Mouse (Mus musculus) kidney, embryonic 14.5 days (tissue): ENCODE data around the gene Smc1b. TPM values are rescaled to one million over a fixed set of nuclear protein-coding genes. Genes with fewer than 3 reads are reported as not detected.

Source experiments
- ATAC-seq: fragments of 200-750 bp; cut with Nextera tagmentation; 2 replicates; pipeline ENCODE4 v1.8.0; 2017; ENCODE audit warnings: moderate number of reproducible peaks, mild to moderate bottlenecking, moderate TSS enrichment, moderate library complexity; ENCODE audit not compliant: low FRiP score, low TSS enrichment
- H3K27ac ChIP-seq: fragments of 300-500 bp; sonication (generic); 2 replicates; pipeline ENCODE4 v1.5.1; 2014; ENCODE audit warnings: low read depth, mild to moderate bottlenecking, low read length, moderate library complexity, mixed read lengths
- H3K27me3 ChIP-seq: fragments of 300-500 bp; sonication (generic); 2 replicates; pipeline ENCODE4 v1.6.1; 2014; ENCODE audit warnings: mild to moderate bottlenecking, low read length; ENCODE audit not compliant: control insufficient read depth, insufficient read depth
- H3K36me3 ChIP-seq: fragments of 300-500 bp; sonication (generic); 2 replicates; pipeline ENCODE4 v1.6.1; 2014; ENCODE audit warnings: low read length, mixed read lengths; ENCODE audit not compliant: control insufficient read depth, insufficient read depth
- H3K4me1 ChIP-seq: fragments of 300-500 bp; sonication (generic); 2 replicates; pipeline ENCODE4 v1.6.1; 2014; ENCODE audit warnings: low read length, mixed read lengths; ENCODE audit not compliant: control insufficient read depth, insufficient read depth
- H3K4me2 ChIP-seq: fragments of 300-500 bp; sonication (generic); replicated peaks from 2 replicates; pipeline ENCODE4 v1.6.1; 2014; ENCODE audit warnings: low read depth, mild to moderate bottlenecking, low read length
- H3K4me3 ChIP-seq: fragments of 300-500 bp; sonication (generic); 2 replicates; pipeline ENCODE4 v1.5.1; 2014; ENCODE audit warnings: mild to moderate bottlenecking, low read length
- H3K9ac ChIP-seq: fragments of 300-500 bp; sonication (generic); 2 replicates; pipeline ENCODE4 v1.6.1; 2014; ENCODE audit warnings: low read depth, mild to moderate bottlenecking, low read length, moderate library complexity
- H3K9me3 ChIP-seq: fragments of 300-500 bp; sonication (generic); 2 replicates; pipeline ENCODE4 v1.6.1; 2016; ENCODE audit warnings: low read length; ENCODE audit not compliant: control insufficient read depth
- WGBS: fragments of 180-500 bp; shearing (Covaris S2); extraction: QIAGEN DNeasy Blood & Tissue Kit; methylation state at CpG from one replicate; pipeline ENCODE4 v1.1.7; 2014; 5-methylcytosine and 5-hydroxymethylcytosine counted together
- polyA plus RNA-seq: library from polyadenylated mRNA; unstranded; fragments of >200 nt; fragmentation: Nextera tagmentation; extraction: Ambion mirVana; gene quantifications from 2 replicates; pipeline ENCODE4 v1.2.1, GENCODE M21; 2014

Smc1b gene
- polyA plus RNA-seq, 1 experiment from 2014 or later = 0.22 TPM

DNA sequence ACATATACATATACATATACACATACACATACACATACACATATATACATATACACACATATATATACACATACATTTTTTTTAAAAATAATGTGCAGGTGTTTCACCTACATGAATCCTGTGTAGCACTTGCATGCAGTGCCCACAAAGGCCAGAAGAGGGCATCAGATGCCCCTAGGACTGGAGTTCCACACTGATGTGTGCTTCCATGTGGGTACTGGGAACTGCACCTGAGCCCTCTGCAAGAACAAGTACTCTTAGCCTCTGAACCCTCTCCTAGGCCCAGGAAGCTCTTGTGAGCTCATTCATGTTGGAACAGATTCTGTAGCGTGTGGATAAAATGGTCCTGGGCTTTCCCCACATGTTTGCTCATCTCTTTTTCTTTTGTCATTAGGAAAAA lies 12.0 kb upstream of the Smc1b start:
- no peaks in the 10 kb centered on the region for H3K9me3 ChIP-seq
- no peak overlapping the region for H3K9ac ChIP-seq
- no peak overlapping the region for H3K4me3 ChIP-seq
- no peaks in the 10 kb centered on the region for H3K4me1 ChIP-seq
- no peak for ATAC-seq
- no peak overlapping the region for H3K4me2 ChIP-seq
- H3K27me3 ChIP-seq = no peaks in the 10 kb centered on the region
- WGBS = 100% methylated on average over 1 of the region's 1 CpGs
- no peaks in the 10 kb centered on the region for H3K36me3 ChIP-seq
- no peak overlapping the region for H3K27ac ChIP-seq

DNA sequence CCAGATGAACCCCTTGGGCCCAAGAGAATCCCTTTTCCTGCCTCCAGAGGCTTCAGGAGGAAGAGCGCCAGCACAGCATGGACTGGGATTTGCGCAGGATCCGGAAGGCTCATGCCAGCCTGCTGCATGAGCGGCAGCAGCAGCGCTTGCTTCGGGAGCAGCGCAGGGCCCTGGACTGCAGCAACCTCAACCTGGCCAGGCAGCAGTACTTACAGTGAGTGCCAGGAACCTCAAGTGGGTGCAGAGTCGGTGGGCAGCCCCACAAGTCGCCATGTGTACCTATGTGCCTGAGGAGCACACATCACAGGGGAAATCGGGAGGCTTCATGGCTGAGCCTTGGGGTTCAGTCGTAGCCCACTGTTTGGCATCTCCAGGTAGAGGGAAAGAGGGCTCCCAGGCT lies 11.4 kb upstream of the Smc1b start:
- Histone ChIP-seq H3K27me3 (no peaks in the 10 kb centered on the region), H3K4me1 (no peaks in the 10 kb centered on the region), H3K27ac (no peak overlapping the region), H3K36me3 (no peaks in the 10 kb centered on the region), H3K9me3 (no peaks in the 10 kb centered on the region), H3K4me3 (no peak overlapping the region), H3K9ac (no peak overlapping the region), H3K4me2 (no peak overlapping the region)
- ATAC-seq = no peak
- WGBS = 91% methylated on average over 11 of the region's 11 CpGs

- Histone ChIP-seq H3K9ac (no peak overlapping the region), H3K4me3 (no peak overlapping the region), H3K4me2 (no peak overlapping the region), H3K9me3 (no peaks in the 10 kb centered on the region), H3K36me3 (no peaks in the 10 kb centered on the region), H3K4me1 (no peaks in the 10 kb centered on the region), H3K27me3 (no peaks in the 10 kb centered on the region), H3K27ac (no peak overlapping the region)
- WGBS = 67% methylated on average over 2 of the region's 2 CpGs
- no peak for ATAC-seq
These were observed 10.7 kb upstream of the Smc1b start for GRCm38 (mm10) chr15:85142441-85142840.

GRCm38 (mm10) chr15:85141290-85141689 lies 9.5 kb upstream of the Smc1b start:
- ATAC-seq = no peak
- no peaks in the 10 kb centered on the region for H3K27me3 ChIP-seq
- no peak overlapping the region for H3K9ac ChIP-seq
- H3K36me3 ChIP-seq = no peaks in the 10 kb centered on the region
- WGBS = 77% methylated on average over 10 of the region's 10 CpGs
- no peak overlapping the region for H3K27ac ChIP-seq
- no peak overlapping the region for H3K4me3 ChIP-seq
- H3K4me2 ChIP-seq = no peak overlapping the region
- no peaks in the 10 kb centered on the region for H3K9me3 ChIP-seq
- no peaks in the 10 kb centered on the region for H3K4me1 ChIP-seq

- Histone ChIP-seq H3K9me3 (0 out of 2 replicates have a peak, but pooled peaks cover 3% of the 10 kb centered on the region), H3K27me3 (no peaks in the 10 kb centered on the region), H3K4me2 (no peak overlapping the region), H3K27ac (no peak overlapping the region), H3K4me1 (peaks cover 8% of the 10 kb centered on the region; the same call in 1 of the 2 replicates), H3K4me3 (no peak overlapping the region), H3K9ac (no peak overlapping the region), H3K36me3 (no peaks in the 10 kb centered on the region)
- WGBS = 41% methylated on average over 9 of the region's 9 CpGs
- ATAC-seq = no peak
These were observed 3.4 kb upstream of the Smc1b start for GRCm38 (mm10) chr15:85135143-85135542.

GRCm38 (mm10) chr15:85132193-85132520 lies 393 bp upstream of the Smc1b start:
- Histone ChIP-seq H3K4me2 (peak overlapping the region; percentile 46), H3K4me3 (peak overlapping the region; percentile 32), H3K36me3 (no peaks in the 10 kb centered on the region), H3K27me3 (no peaks in the 10 kb centered on the region), H3K9me3 (0 out of 2 replicates have a peak, but pooled peaks cover 3% of the 10 kb centered on the region), H3K27ac (no peak overlapping the region), H3K4me1 (peaks cover 8% of the 10 kb centered on the region; the same call in 1 of the 2 replicates), H3K9ac (no peak overlapping the region)
- 0 out of 2 replicates have a peak, but pooled peaks have one; percentile 51 for ATAC-seq
- WGBS = 14% methylated on average over 10 of the region's 10 CpGs

DNA sequence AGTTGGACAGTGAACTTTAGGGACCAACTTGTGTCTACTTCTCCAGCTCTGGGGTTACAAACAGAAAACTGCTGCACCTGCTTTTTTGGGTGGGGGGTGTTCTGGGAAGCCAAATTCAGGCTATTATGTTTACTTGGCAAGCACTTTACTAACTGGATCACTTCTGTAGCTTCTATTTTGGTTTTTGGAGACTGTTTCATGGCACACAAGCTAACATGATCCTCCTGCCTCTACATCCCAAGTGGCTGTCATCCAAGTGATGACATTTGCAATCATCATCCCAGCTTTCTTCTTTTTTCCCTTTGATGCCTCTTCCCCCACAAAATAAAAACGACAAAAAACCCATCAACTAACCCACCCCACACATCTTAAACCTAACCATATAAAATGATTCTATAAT lies 46.1 kb downstream of the Smc1b start:
- no peak overlapping the region for H3K4me2 ChIP-seq
- no peak overlapping the region for H3K4me3 ChIP-seq
- no peaks in the 10 kb centered on the region for H3K36me3 ChIP-seq
- H3K27me3 ChIP-seq = no peaks in the 10 kb centered on the region
- 74% methylated on average over 1 of the region's 1 CpGs for WGBS
- no peak for ATAC-seq
- H3K9ac ChIP-seq = no peak overlapping the region
- no peak overlapping the region for H3K27ac ChIP-seq
- no peaks in the 10 kb centered on the region for H3K4me1 ChIP-seq
- H3K9me3 ChIP-seq = no peaks in the 10 kb centered on the region

- WGBS = 83% methylated on average over 2 of the region's 2 CpGs
- no peak overlapping the region for H3K4me2 ChIP-seq
- no peak overlapping the region for H3K9ac ChIP-seq
- no peak overlapping the region for H3K4me3 ChIP-seq
- H3K27ac ChIP-seq = no peak overlapping the region
- no peak for ATAC-seq
- H3K27me3 ChIP-seq = no peaks in the 10 kb centered on the region
- no peaks in the 10 kb centered on the region for H3K9me3 ChIP-seq
- H3K36me3 ChIP-seq = no peaks in the 10 kb centered on the region
- H3K4me1 ChIP-seq = no peaks in the 10 kb centered on the region
These were observed 59.1 kb downstream of the Smc1b start for GRCm38 (mm10) chr15:85072651-85073050.

DNA sequence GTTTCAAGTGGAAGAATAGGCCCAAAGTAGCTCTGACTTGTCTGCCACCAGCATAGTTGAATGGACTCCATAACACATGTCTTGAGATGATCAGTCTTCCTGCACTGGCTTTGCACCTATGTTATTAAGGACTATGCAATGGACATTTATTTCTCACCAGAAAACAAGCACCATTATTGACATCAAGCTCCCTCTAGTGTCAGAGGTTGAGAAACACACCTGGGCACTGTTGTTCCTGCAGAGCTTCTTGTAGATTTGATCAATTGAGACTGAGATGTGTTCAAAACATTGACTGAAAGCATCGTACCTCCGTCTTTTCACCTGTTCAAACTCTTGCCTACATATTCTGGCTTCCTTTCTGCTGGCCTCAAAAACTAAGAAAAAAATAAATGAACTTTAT lies 61.2 kb downstream of the Smc1b start:
- Histone ChIP-seq H3K9ac (no peak overlapping the region), H3K27me3 (no peaks in the 10 kb centered on the region), H3K4me3 (no peak overlapping the region), H3K4me1 (no peaks in the 10 kb centered on the region), H3K36me3 (no peaks in the 10 kb centered on the region), H3K9me3 (no peaks in the 10 kb centered on the region), H3K4me2 (no peak overlapping the region), H3K27ac (no peak overlapping the region)
- 30% methylated on average over 2 of the region's 2 CpGs for WGBS
- no peak for ATAC-seq

DNA sequence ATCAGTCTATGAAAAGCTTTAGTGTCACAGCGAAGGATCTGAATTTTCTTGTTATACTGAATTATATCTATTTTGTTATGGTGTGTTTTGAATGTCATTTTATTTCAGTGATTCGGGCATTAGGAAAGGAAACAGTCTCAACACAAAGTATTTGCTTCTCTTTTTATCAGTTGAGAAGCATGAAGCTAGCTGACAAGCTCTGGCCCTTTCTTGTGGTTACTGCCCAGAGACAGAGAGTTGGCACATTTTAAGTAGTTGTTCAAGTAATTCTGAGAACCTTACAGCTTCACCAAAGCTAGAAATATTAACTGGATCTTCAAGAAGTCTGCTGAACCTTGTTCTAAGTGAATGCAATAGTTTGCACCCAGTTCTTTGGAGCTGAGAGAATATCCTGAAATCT lies 68.3 kb downstream of the Smc1b start:
- Histone ChIP-seq H3K4me2 (no peak overlapping the region), H3K36me3 (peaks cover 19% of the 10 kb centered on the region; the same call in 1 of the 2 replicates), H3K27me3 (no peaks in the 10 kb centered on the region), H3K4me1 (no peaks in the 10 kb centered on the region), H3K4me3 (no peak overlapping the region), H3K27ac (no peak overlapping the region), H3K9me3 (no peaks in the 10 kb centered on the region), H3K9ac (no peak overlapping the region)
- ATAC-seq = no peak
- 96% methylated on average over 2 of the region's 2 CpGs for WGBS
